In genomic region chr1:172129108-172129507, GRCm38 (mm10) we compare ENCODE assay signal across 12 mouse cellular contexts. TPM values are rescaled to one million over a fixed set of nuclear protein-coding genes. Genes with fewer than 3 reads are reported as not detected.
DNase-seq lines count a peak whose midpoint lies in the region; ATAC-seq and TF ChIP-seq lines count a peak whose summit lies in the region.
"Had no signal": no experiment of that assay in that cellular context is flagged by ENCODE, and none has a peak within 500 bp of the region (broad histone marks: within the 10 kb centered on the region; RNA-seq: fewer than 3 reads in every experiment).

No protein-coding gene starts in this region.

- peak; percentile 35 for DNase-seq in hindbrain, embryonic 11.5 days (ENCODE audit: low spot score)
- no peak for DNase-seq in hindbrain, embryonic 14.5 days (ENCODE audit: low spot score)
- peak; percentile 57 for DNase-seq in midbrain, embryonic 14.5 days
- peak; percentile 50 to 59 for DNase-seq in right cerebral cortex, postnatal 10 days (ENCODE audit: low spot score in 2 of 2)
- DNase-seq in adrenal gland, postnatal 25 days = no peak
- DNase-seq in gastrocnemius, postnatal 4 days (ENCODE audit: low spot score in 2 of 2) = no peak
- DNase-seq: gastrocnemius, postnatal 10 days; thymus, postnatal 4 days had no signal

- no peaks in the 10 kb centered on the region for H3K9me3 ChIP-seq in hindbrain, embryonic 11.5 days (ENCODE audit: control insufficient read depth, low read length)
- no peaks in the 10 kb centered on the region for H3K9me3 ChIP-seq in hindbrain, embryonic 14.5 days (ENCODE audit: control insufficient read depth, low read length)
- no peaks in the 10 kb centered on the region for H3K9me3 ChIP-seq in midbrain, embryonic 14.5 days (ENCODE audit: control insufficient read depth, low read length)
- no peaks in the 10 kb centered on the region for H3K9me3 ChIP-seq in midbrain, embryonic 15.5 days

- ATAC-seq in hindbrain, embryonic 11.5 days (ENCODE audit: low FRiP score) = no peak
- no peak for ATAC-seq in hindbrain, embryonic 14.5 days (ENCODE audit: low FRiP score)
- ATAC-seq in midbrain, embryonic 14.5 days (ENCODE audit: low FRiP score, low TSS enrichment) = no peak
- no peak for ATAC-seq in midbrain, embryonic 15.5 days (replicated peaks)
- ATAC-seq: intestine, embryonic 16.5 days had no signal

- TF ChIP-seq POLR2A in bone marrow, adult 2 months (IDR thresholded peaks at IDR 0.05; ENCODE audit: borderline replicate concordance, control insufficient read depth, low read depth, low read length) = no peak

- no peak overlapping the region for H3K4me3 ChIP-seq in hindbrain, embryonic 11.5 days (ENCODE audit: low read depth, low read length)
- no peak overlapping the region for H3K4me3 ChIP-seq in hindbrain, embryonic 14.5 days (replicated peaks; ENCODE audit: low read length)
- no peak overlapping the region for H3K4me3 ChIP-seq in midbrain, embryonic 14.5 days (replicated peaks; ENCODE audit: low read depth, low read length)
- H3K4me3 ChIP-seq in midbrain, embryonic 15.5 days = no peak overlapping the region
- H3K4me3 ChIP-seq in bone marrow, adult 2 months (replicated peaks; ENCODE audit: control insufficient read depth, low read depth, low read length) = no peak overlapping the region

- no peak overlapping the region for H3K4me2 ChIP-seq in hindbrain, embryonic 11.5 days (replicated peaks; ENCODE audit: low read depth, low read length)
- H3K4me2 ChIP-seq in hindbrain, embryonic 14.5 days (replicated peaks) = no peak overlapping the region
- H3K4me2 ChIP-seq in midbrain, embryonic 14.5 days (ENCODE audit: low read length) = no peak overlapping the region
- no peak overlapping the region for H3K4me2 ChIP-seq in midbrain, embryonic 15.5 days

- WGBS in hindbrain, embryonic 11.5 days = 75% methylated on average over 2 of the region's 2 CpGs
- 67% methylated on average over 2 of the region's 2 CpGs for WGBS in hindbrain, embryonic 14.5 days
- 69% methylated on average over 2 of the region's 2 CpGs for WGBS in midbrain, embryonic 14.5 days
- WGBS in midbrain, embryonic 15.5 days = 73% methylated on average over 2 of the region's 2 CpGs
- WGBS in bone marrow, adult 2 months = 82% methylated on average over 2 of the region's 2 CpGs

- no peak overlapping the region for H3K9ac ChIP-seq in hindbrain, embryonic 11.5 days (ENCODE audit: low read depth, low read length)
- H3K9ac ChIP-seq in hindbrain, embryonic 14.5 days = no peak overlapping the region
- no peak overlapping the region for H3K9ac ChIP-seq in midbrain, embryonic 14.5 days (replicated peaks; ENCODE audit: low read length)
- no peak overlapping the region for H3K9ac ChIP-seq in midbrain, embryonic 15.5 days

- peak; percentile 28; the same call in 1 of the 2 replicates for TF ChIP-seq CTCF in bone marrow, adult 2 months (IDR thresholded peaks at IDR 0.05; ENCODE audit: control insufficient read depth, insufficient read depth, low read length)

- peaks cover 21% of the 10 kb centered on the region for H3K36me3 ChIP-seq in hindbrain, embryonic 11.5 days (ENCODE audit: control insufficient read depth, insufficient read depth, low read length)
- peaks cover 59% of the 10 kb centered on the region for H3K36me3 ChIP-seq in hindbrain, embryonic 14.5 days (replicated peaks; ENCODE audit: control insufficient read depth, insufficient read depth)
- peaks cover 54% of the 10 kb centered on the region for H3K36me3 ChIP-seq in midbrain, embryonic 14.5 days (ENCODE audit: control insufficient read depth, insufficient read depth, low read length)
- peaks cover 46% of the 10 kb centered on the region for H3K36me3 ChIP-seq in midbrain, embryonic 15.5 days (replicated peaks)

- H3K27me3 ChIP-seq in hindbrain, embryonic 11.5 days (ENCODE audit: control insufficient read depth, insufficient read depth, low read length) = no peaks in the 10 kb centered on the region
- no peaks in the 10 kb centered on the region for H3K27me3 ChIP-seq in hindbrain, embryonic 14.5 days (ENCODE audit: control insufficient read depth, insufficient read depth, low read length)
- H3K27me3 ChIP-seq in midbrain, embryonic 14.5 days (ENCODE audit: control insufficient read depth, insufficient read depth, low read length) = no peaks in the 10 kb centered on the region
- H3K27me3 ChIP-seq in midbrain, embryonic 15.5 days (replicated peaks) = no peaks in the 10 kb centered on the region

- no peak overlapping the region for H3K27ac ChIP-seq in hindbrain, embryonic 11.5 days (ENCODE audit: low read depth, low read length)
- no peak overlapping the region for H3K27ac ChIP-seq in hindbrain, embryonic 14.5 days
- no peak overlapping the region for H3K27ac ChIP-seq in midbrain, embryonic 14.5 days (replicated peaks; ENCODE audit: low read depth, low read length)
- no peak overlapping the region for H3K27ac ChIP-seq in midbrain, embryonic 15.5 days
- H3K27ac ChIP-seq in bone marrow, adult 2 months (ENCODE audit: control insufficient read depth, insufficient read depth, low read depth, low read length, poor library complexity) = no peak overlapping the region
- H3K27ac ChIP-seq: macrophage had no signal

- H3K4me1 ChIP-seq in hindbrain, embryonic 11.5 days (replicated peaks; ENCODE audit: control insufficient read depth, insufficient read depth, low read length) = no peaks in the 10 kb centered on the region
- peaks cover 8% of the 10 kb centered on the region for H3K4me1 ChIP-seq in hindbrain, embryonic 14.5 days (replicated peaks; ENCODE audit: control insufficient read depth, insufficient read depth, low read length)
- H3K4me1 ChIP-seq in midbrain, embryonic 14.5 days (ENCODE audit: control insufficient read depth, insufficient read depth, low read length) = peaks cover 13% of the 10 kb centered on the region
- peaks cover 14% of the 10 kb centered on the region for H3K4me1 ChIP-seq in midbrain, embryonic 15.5 days
- no peaks in the 10 kb centered on the region; the same call in 1 of the 2 replicates for H3K4me1 ChIP-seq in bone marrow, adult 2 months (ENCODE audit: control insufficient read depth, insufficient read depth, low read length)

RNA-seq across cellular contexts. Expression of gene Pex19, which starts 2.6 kb away (rescaled TPM):
- 173 and 179 TPM in 2 replicates for polyA plus RNA-seq in hindbrain, embryonic 11.5 days (2014; fragmentation: Nextera tagmentation; extraction: Ambion mirVana)
- 150 and 153 TPM in 2 replicates for polyA plus RNA-seq in hindbrain, embryonic 14.5 days (2014; fragmentation: Nextera tagmentation; extraction: Ambion mirVana)
- 122 and 156 TPM in 2 replicates for polyA plus RNA-seq in midbrain, embryonic 14.5 days (2014; fragmentation: Nextera tagmentation; extraction: Ambion mirVana)
- 165 and 168 TPM in 2 replicates for polyA plus RNA-seq in midbrain, embryonic 15.5 days (2015; fragmentation: Nextera tagmentation; extraction: Ambion mirVana)
- 32.8 TPM in 2 replicates for polyA plus RNA-seq in bone marrow, adult 2 months (2011; ENCODE audit: insufficient read depth, insufficient read length, low replicate concordance, missing spikeins)
- 106 and 158 TPM in 2 replicates for total RNA-seq in adrenal gland, postnatal 25 days (2021)
- 100 to 1,000 TPM; 130 to 147 TPM for total RNA-seq in gastrocnemius, postnatal 4 days (2021)

RNA-seq across cellular contexts. Expression of gene Dcaf8, which starts 18.8 kb away (rescaled TPM):
- polyA plus RNA-seq in hindbrain, embryonic 11.5 days (2014; fragmentation: Nextera tagmentation; extraction: Ambion mirVana) = 87.8 and 96.0 TPM in 2 replicates
- polyA plus RNA-seq in hindbrain, embryonic 14.5 days (2014; fragmentation: Nextera tagmentation; extraction: Ambion mirVana) = 70.1 and 71.7 TPM in 2 replicates
- 63.5 and 79.8 TPM in 2 replicates for polyA plus RNA-seq in midbrain, embryonic 14.5 days (2014; fragmentation: Nextera tagmentation; extraction: Ambion mirVana)
- 93.0 and 94.7 TPM in 2 replicates for polyA plus RNA-seq in midbrain, embryonic 15.5 days (2015; fragmentation: Nextera tagmentation; extraction: Ambion mirVana)
- polyA plus RNA-seq in bone marrow, adult 2 months (2011; ENCODE audit: insufficient read depth, insufficient read length, low replicate concordance, missing spikeins) = 56.2 and 72.7 TPM in 2 replicates
- 130 and 169 TPM in 2 replicates for total RNA-seq in adrenal gland, postnatal 25 days (2021)
- total RNA-seq in gastrocnemius, postnatal 4 days (2021) = 100 to 1,000 TPM; 139 to 169 TPM

RNA-seq across cellular contexts. Expression of gene Ncstn, which starts 46.5 kb away (rescaled TPM):
- 120 and 121 TPM in 2 replicates for polyA plus RNA-seq in hindbrain, embryonic 11.5 days (2014; fragmentation: Nextera tagmentation; extraction: Ambion mirVana)
- polyA plus RNA-seq in hindbrain, embryonic 14.5 days (2014; fragmentation: Nextera tagmentation; extraction: Ambion mirVana) = 106 and 111 TPM in 2 replicates
- 97.7 and 117 TPM in 2 replicates for polyA plus RNA-seq in midbrain, embryonic 14.5 days (2014; fragmentation: Nextera tagmentation; extraction: Ambion mirVana)
- polyA plus RNA-seq in midbrain, embryonic 15.5 days (2015; fragmentation: Nextera tagmentation; extraction: Ambion mirVana) = 116 and 122 TPM in 2 replicates
- 15.7 and 47.9 TPM in 2 replicates for polyA plus RNA-seq in bone marrow, adult 2 months (2011; ENCODE audit: insufficient read depth, insufficient read length, low replicate concordance, missing spikeins)
- total RNA-seq in adrenal gland, postnatal 25 days (2021) = 101 and 117 TPM in 2 replicates
- total RNA-seq in gastrocnemius, postnatal 4 days (2021) = 10 to 100 TPM; 62.9 to 65.4 TPM

RNA-seq across cellular contexts. Expression of gene Copa, which starts 46.8 kb away (rescaled TPM):
- polyA plus RNA-seq in hindbrain, embryonic 11.5 days (2014; fragmentation: Nextera tagmentation; extraction: Ambion mirVana) = 154 and 191 TPM in 2 replicates
- polyA plus RNA-seq in hindbrain, embryonic 14.5 days (2014; fragmentation: Nextera tagmentation; extraction: Ambion mirVana) = 161 and 193 TPM in 2 replicates
- polyA plus RNA-seq in midbrain, embryonic 14.5 days (2014; fragmentation: Nextera tagmentation; extraction: Ambion mirVana) = 96.5 and 188 TPM in 2 replicates
- polyA plus RNA-seq in midbrain, embryonic 15.5 days (2015; fragmentation: Nextera tagmentation; extraction: Ambion mirVana) = 199 and 209 TPM in 2 replicates
- 35.1 and 45.8 TPM in 2 replicates for polyA plus RNA-seq in bone marrow, adult 2 months (2011; ENCODE audit: insufficient read depth, insufficient read length, low replicate concordance, missing spikeins)
- 184 and 190 TPM in 2 replicates for total RNA-seq in adrenal gland, postnatal 25 days (2021)
- 100 to 1,000 TPM; 162 to 172 TPM for total RNA-seq in gastrocnemius, postnatal 4 days (2021)

Comparison
In these comparisons a context has a peak if more than half of its experiments do, and no peak if none do; other contexts are left out.
1. DNase-seq: peak in hindbrain, embryonic 11.5 days (single experiment), midbrain, embryonic 14.5 days (single experiment) and right cerebral cortex, postnatal 10 days (2 of 2); none in hindbrain, embryonic 14.5 days (single experiment), adrenal gland, postnatal 25 days (single experiment) and gastrocnemius, postnatal 4 days (0 of 2).